Mouse (Mus musculus) c-Kit-positive CD71-positive TER-119-negative erythroid progenitor cells, embryonic 14.5 days (primary cell): ENCODE measurements around the gene Lsr.
A peak's percentile ranks its signal among the peaks of the same experiment; 100 is the strongest.

Source experiments
- DNase-seq: peaks from one replicate; pipeline ENCODE4 v3.0.0-alpha.2; 2013; ENCODE audit warnings: low read depth

Lsr gene

DNA sequence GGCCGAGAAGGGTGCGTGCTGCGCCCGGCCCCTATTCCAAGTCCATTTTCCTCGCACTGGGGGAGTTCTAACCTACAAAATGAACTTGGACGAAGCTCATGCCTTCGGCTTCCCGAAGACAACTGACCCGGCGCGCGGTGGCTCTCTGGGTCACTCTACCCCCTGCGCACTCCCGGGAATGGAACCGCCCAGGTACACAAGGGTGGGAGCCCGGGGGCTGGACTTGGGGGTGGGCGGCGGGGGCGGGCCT lies at the start of gene Lsr:
Gene Lsr (minus strand): TSS at position 214 of the 250 bp plus-strand sequence.
- no peak for DNase-seq

DNA sequence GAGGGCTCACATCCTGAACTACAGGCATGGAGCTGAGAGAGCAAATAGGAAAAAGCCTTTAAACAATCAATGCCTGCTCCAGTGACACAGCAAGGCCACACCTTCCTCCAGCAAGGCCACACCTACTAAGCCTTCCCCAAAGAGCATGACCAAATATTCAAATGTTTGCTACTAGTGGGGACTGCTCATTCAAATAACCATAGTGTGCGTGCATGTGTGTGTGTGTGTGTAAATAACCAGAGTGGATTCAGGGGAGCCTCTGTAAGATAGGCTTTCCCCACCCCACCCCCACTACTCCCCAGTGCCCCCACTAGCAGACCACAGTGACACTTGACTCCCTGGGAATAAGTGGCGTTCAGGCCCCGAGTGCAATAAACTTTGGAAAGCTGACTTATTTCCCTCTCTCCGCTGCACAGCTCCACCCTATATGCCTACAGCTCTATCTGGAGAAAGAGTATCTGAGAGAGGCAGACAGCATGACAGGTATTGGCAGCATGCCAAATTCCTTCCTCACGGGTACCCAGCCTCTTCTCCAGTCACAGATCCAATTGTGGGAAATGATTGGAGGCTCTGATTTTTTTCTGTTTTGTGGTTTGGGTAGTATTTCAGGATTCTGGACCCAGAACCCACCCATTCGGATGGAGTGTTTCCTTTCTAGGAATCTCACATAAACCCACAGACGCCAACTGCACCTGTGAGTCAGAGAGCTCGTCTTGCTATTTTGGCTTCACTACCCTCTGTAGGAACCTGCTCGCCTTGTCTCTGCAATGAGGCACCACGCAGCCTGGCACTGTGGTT lies 44.0 kb upstream of the Lsr start:
- no peak for DNase-seq

DNA sequence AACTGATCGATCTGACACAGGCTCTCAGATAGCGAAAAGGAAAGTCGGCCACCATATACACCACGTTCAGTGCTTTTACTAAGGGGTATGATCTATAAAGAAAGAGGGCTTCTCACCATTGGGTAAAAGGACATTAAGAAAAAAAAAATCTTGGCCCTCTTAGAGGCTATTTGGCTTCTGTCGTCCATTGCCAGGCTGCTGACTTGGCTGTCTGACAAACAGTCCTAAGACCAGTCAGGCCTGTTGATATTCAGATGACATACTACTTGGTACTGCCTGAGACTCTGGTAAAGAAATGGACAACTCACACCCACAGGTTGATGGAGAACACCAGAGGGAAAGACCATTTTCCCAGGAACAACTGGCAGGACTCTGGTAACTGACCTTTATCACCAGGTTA lies 39.7 kb upstream of the Lsr start:
- no peak for DNase-seq

DNA sequence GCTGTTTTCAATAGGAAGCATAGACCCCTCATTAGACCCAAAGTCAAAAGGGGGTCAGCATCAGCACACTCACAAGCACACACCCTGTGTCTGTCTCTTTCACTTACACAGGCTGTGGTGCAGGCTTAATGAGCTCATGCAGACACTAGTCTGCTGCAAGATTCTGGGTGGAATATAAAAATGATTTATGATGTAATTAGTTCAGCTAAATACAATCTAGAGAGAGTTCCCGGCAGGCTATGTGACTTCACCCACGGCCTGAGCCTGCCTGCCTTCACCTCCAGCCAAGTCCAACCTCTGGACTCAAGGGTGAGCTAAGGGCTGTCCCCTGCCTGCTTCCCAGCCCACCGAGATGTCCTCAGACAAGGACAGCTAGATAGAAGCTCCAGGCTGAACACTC lies 35.6 kb upstream of the Lsr start:
- no peak for DNase-seq

DNA sequence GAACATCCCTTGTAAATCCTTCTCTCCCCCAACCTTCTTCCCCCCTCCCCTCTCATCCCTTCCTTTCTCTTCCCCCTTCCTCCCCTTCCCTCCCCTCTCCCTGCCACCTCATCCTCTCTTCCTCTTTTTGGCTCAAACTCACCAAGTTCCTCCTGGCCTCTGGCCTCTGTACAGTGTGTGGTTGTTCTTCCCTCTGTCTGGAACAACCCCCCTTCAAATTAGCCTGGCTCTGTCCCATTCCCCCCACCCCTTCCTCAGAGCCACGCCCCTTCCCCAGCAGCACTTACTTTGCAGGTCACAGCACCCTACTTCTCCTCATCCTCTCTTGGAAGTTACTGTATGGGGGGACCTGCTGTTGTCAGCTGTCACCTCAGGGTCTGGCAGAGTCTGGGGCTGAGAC lies 34.9 kb upstream of the Lsr start:
- no peak for DNase-seq

DNA sequence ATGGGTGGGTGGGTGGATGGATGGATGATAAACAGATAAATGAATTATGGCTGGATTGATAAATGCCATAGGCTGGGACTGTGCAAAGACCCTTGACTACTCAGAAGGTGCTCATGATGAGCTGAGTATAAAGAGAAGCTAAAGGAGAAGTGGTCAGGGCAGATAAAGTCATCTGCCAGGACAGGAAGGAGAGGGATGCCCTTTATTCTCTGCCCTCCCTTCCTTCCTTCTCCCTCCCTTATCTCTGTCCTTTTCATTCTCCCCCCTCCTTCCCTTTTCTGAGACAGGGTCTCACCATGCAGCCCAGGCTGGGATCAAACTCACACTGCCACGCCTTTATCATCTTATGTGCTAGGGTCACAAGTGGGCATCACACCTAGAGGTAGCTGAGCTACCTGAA lies 34.5 kb upstream of the Lsr start:
- DNase-seq: no peak

DNA sequence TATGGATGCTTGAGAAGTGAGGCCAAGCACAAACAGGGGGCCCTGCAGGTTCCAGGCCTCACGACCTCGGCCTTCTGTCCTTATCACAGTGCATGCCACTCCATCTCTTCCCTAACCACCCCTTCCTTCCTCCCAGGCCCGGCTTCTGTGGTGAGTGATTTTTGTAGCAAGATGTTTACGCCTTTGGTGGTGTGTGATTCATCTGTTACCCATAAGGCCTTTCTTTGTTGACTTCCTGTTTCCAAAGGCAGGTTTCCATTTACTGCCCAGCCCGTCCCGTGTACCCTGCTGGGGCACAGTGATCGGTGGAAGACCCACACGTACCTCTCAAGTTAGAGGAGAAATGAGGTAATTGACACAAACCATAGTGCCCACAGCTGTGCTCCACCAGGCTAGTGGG lies 29.4 kb upstream of the Lsr start:
- DNase-seq: no peak

DNA sequence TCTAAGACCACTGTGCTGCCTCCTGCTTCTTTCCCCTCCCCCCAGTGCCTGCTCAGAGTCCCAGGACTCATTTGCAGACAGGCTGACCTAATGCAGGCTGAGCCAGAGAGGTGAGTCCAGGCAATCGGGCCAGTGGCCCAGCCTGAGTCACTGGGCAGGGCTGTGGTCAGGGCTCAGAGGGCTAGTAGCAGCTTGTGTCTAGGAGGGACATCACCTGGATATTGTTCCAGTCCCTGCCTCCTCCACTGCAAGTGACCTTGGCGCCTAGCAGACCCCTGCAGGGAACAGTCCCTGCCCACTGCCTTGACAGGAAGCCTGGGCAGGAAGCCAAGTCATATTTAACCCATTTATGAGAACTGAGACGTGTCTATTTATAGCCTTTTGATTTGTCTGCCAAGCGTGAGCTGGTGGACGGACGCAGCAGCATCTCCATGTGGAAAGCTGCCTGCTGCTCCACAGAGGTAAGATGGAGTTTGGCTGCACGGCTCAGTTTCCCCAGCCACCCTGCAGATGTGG lies 27.3 kb upstream of the Lsr start:
- DNase-seq: no peak

DNA sequence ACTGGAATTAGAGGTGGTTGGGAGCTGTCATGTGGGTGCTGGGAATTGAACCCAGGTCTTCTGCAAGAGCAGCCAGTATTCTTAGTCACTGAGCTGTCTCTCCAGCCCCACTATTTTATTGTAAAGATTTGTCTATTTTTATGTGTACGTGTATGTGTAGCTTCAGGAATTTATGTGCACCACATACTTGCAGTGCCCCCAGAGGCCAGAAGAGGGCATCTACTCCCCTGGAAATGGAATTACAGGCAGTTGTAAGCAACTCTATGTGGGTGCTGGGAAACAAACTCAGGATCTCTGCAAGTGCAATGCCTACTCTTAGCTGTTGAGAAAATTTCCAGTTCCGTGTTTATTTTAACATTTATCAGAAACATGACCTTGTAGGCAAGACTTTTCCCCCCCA lies 23.2 kb upstream of the Lsr start:
- DNase-seq: no peak

DNA sequence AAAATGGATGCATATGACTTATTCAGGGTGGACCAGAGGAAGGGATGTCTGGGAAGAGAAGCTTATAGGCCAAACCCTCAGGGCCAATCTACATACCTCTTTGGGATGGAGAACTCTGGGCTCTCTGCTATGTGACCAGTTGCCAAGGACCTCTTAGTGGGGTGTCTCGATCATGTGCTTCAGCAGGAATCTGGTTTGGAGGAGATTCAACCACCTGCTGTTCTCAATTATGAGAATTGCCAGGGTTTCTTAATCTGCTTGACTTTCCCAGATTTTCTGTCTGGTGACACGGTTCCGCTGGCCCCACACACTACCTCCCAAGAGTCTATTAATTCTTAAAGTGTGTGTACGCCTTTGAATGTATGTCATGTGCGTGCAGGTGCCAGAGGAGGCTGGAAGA lies 20.7 kb upstream of the Lsr start:
- no peak for DNase-seq

DNA sequence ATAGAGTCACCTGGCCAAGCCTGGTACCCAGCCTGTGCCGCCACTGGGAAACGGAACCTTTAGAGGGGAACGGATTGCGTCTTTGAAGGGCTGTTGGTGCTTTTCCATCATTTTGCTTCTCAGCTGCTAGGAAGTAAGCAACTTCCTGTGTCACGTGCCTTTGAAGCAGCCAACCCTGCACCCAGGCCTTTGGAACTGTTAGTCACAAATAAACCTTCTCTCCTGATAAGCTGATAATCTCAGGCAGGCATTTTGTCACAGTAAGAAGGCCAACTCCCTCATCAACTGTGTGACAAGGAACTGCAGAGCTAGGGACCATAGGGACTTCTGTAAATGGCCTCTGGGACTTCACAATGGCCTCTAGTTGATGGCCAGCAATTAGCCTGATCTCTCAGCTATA lies 18.9 kb upstream of the Lsr start:
- DNase-seq: no peak

DNA sequence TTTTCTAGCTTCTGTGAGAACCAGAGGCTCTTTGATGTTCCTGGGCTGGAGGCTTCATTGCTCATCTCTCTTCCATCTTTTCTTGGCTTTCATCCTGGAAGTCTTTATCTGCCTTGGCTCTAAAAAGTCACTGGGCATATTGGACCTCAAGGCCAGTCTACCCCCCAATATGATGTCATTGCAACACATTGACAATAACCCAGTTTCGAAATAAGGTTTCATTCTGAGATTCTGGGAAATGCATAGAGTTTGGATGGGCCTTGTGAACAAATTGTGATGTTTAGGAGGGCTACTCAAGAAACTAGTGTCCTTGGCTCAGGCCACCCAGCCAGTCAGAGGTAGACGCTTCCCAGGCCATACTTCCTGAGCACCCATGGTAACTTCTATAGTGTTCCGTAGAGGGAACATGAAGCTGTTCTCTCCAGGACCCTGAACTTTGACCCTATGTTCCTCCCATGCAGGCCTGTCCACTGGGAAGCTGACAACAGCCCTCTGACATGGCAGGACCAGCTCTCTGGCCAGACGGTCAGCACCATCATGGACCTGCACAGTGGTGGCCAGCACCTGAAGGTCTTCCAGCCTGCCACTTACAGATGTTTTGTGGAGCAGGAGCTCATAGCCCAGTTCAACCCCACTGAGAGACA lies 15.4 kb upstream of the Lsr start:
- no peak for DNase-seq

DNA sequence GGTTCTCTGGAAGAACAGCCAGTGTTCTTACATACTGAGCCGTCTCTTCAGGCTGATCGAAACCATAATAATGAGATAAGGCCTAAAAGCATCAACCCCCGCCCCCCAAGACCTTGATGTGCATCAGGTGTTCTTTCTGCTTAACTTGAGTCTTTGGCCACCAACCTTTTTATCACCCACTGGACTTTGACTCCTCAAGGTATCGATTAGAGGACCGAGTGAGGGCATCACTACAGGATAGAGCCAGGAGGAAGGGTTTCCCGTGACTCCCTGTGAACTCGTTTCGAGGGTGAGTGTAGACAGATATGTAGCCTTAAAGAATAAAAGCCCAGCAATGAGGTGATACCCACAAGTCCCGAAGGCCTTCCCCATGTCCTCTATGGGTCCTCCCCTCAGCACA lies 12.1 kb upstream of the Lsr start:
- no peak for DNase-seq

DNA sequence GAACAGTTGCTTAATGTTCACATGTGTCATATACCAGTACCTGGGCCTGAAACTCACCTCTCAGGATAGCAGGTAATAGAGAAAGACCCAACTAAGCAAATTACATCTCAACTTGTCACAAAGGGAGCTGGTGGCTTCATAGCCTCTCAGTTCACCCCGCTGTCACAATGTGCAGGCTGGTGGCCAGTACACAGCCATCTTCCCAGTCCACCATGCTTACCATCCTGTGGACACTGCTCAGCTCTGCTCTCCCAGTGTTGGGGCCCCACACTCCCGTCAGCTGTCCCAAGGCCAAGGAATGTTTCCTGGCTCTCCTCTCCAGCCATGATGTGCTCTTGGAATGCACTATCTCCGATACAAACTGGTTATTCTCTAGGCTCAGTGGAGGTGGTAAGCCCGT lies 8.4 kb upstream of the Lsr start:
- no peak for DNase-seq

DNA sequence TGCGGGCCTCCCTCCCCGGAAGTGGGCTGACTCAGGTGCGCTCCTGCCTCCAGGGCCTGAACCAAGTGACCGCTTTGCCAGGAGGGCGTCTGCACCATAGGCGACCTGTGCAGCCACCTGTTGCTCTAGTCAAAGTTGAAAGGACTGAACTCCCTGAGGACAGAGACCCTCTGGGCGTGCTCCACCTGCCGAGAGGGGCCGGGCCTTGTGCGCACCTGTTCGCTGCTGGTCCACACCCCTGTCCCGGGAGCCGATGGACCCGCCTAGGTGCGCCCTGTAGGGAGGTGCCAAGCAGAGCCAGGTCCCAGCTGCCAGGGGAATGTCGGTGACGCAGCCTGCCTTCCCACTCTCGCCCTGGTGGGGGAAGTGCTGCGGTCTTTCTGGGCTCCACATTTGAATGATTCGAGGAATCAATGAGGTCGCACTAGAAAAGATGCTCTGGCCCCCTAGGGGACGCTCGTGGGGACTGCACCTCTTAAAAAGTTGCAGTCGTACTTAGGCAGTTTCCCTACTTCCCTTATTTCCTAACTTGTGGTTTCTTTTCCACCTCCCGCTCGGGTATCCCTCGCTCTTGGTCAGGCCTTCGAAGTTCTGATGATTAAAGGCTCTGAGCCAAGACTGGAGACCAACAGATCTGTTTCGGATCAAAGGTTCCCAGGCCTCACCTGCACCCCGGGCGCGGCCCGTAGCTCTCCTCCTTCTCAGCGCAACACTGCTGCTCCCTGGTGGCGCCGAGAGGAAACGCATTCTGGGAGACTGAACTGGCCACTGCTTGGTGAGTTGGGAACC lies 431 bp upstream of the Lsr start, which contains the start of gene Fam187b:
Gene Fam187b (plus strand): TSS at position 290 of the 789 bp plus-strand sequence.
- DNase-seq: peak; percentile 75

DNA sequence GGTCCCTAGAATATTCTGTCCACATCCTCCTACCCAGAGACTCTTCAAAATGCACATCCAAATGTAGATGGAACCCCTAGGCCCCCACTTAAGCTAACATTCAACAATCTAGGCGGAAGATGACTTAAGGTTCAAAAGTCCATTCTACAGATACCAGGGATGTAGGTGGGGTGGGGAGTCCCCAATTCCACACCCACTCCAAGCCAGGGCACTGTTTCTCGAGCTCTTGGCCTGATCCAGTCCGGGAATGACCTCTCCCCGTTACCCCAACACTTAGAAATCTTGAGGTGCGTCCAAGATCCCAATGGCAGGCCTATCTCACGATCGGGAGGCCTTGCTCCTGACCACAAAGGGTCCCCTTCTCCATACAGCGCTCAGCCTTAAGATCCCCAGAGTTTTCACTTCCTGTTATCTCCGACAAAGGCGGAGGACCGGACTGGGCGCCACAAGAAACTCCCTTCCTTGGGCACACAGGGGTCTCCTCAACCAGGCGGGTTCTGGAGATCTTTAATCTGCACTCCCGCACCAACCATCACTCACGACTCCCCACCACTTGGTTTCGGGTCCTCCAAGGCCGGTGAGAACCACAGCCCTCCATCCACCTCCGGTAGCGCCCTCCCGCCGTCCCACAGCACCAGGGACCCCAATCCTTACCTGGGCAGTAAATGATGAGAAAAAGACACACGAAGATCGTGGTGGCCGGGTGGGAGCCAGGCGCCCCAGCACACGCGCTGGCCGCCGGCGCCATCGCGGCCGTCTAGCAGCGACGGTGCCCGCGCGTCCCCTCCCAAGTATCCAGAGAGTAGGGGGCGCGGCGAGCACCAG lies 626 bp downstream of the Lsr start:
- no peak for DNase-seq

DNA sequence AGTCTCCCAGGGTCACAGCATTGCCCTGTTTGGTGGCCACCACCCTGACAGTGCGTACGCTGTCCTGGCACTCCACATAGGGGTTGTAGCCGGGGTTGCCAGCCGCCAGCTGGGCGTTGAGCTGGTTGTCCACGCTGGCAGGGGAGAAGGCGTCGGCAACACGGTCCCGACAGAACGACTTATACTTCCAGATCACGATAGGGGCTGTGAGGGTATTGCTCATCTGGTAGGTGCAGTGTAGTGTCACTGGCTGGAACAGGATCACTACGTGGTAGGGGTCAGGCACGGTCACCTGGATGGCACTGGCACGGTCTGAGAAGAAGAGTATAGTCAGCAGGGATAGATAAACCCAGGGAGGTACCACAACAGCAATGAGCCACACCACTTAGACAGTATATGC lies 1.4 kb downstream of the Lsr start:
- no peak for DNase-seq

DNA sequence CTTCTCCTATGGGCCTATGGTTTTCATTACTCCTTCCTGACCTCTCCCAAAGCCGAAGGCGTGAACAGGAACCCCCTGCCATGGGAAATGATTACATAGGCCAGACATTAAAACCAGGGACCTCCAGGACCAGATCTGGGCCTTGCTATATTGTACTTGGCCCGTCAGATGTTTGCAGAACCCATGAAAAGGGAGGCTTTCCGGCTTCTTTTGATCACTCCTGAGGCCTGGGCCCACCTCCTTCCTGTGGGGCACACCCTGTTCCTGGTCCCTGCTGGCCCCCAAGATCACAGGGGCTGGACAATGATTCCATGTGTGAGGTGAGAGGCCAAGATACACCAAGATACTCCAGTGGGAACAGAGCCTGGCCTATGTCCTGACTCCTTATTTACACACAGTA lies 4.1 kb downstream of the Lsr start:
- DNase-seq: no peak

DNA sequence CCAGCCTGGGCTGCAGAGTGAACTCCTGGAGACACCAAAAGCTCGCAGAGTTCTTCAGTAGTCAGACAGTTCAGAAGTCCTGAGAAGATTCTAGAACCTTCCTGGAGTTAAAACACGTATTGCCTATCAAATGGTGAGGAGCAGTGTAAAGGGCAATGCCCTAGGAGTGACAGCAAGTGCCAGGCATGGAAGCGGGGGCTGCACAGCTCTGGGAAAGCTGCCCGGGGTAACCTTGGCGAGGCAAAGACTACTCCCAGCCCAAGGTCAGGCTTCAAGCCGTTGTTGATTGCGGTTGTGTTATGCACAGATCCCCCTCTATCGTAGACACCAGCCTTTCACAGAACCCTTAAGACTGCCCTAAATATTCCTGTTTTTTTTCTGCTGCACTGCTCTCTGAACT lies 4.7 kb downstream of the Lsr start:
- no peak for DNase-seq

DNA sequence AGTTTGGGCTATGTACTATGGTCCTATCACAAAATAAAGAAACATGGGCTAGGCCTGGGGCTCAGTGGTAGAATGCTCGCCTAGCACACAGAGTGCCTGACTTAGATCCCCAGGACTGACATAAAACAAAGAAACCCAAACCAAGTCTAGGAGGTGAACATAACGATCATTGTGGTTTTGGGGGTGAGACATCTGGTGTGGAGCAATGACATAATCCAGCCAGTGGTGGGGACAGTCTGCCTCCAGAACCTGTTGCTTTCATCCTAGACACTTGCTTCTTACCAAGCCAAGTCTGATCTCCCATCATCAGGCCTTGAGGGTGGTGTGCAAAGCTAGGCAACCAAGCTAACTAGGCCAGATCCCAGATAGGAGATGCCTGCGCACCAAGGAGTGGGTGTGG lies 6.6 kb downstream of the Lsr start:
- DNase-seq: no peak

DNA sequence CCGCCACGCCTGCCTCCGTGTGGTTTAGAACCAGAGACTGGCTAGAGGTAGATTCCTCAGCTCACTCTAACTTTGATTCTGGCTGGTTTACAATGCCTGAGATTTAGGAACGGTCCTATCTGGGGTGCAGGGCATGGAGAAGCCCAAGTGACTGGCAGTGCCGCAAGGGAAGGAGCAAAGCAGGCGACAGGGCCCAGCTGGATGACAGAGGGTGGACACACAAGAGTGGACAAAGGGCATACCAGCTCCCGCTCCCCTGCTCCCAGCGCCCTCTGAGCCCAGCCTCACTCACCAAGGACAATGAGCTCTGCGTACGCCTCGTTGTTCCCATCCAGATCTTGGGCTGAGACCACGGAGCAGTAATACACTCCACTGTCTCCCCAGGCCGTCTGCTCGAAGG lies 7.6 kb downstream of the Lsr start:
- DNase-seq: no peak

DNA sequence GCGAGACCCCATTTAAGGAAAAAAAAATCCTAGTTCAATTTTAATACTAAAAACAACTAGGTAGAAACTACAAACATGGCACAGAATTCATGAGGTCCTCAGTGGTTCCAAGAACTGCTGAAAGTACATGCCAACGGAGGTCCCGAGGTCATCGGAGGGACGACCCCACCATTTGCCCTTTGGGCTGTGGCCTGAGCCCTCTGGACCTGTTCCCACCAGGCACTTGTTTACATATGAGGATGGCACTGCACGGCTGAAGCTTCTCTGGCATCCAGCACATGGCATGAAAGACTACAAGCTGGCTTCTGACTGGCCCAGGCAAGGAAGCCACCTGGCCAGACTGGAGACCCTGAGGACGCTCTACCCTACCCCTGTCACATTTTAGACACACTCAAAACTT lies 8.9 kb downstream of the Lsr start:
- no peak for DNase-seq
